Mouse (Mus musculus): ENCODE measurements at regions not wholly inside any gene's neighbourhood (a gene's known extent, or its start where the extent isn't known, plus 50 kb on each side); places are given as distances from the start of the nearest gene placed in this dataset.

DNA sequence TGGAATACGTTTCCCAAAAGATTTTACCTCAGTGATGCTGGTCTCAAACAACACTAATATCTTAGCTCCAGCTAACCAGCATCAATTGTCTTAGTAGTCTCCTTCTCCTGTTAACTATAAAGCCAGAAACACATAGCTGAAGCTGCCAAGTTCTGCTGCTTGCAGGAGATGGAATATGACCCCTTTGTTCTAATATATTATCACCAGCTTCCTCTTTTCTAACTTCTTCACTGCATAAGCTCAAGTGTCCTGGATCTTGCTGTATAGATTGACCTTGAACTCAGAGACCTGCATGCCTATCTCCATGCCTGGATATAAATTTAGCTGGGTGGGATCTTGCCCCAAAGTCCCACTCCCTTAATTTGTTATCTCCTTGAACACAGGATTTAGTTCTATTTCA lies 94.8 kb downstream of the Rbm46 start:
- DNase-seq = no peak

DNA sequence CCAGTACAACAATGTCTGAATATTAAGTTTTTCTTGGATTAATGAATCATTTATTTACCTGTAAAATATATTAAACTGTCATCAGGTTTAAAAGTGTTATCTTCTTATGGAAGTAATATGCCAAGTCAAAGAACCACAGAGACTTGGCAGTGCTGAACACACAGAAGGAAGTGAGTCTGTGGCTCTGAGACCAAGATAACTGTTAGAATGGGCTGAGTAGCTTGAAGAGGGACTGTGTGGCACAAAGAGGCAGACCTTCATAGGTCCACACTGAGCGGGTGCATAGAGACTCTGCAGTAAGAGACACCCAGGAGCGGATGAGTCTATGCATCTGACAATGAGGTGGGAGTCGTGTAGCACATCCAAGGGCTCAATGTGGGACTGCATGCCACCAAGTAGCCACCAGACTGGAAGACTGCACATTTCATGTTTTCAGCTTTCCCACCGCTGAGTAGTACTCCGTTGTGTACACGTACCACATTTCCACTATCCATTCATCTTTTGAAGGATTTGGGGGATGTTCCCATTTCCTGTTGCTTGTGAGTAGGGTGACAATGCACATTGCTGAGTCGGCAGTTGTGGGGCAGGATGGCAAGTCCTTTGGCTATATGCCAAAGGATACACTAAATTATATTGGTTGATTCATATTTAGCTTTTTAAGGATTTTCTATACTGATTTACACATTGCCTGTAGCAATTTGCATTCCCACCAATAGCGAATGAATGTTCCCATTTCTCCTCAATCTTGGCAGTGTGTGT lies 105.6 kb downstream of the Rbm46 start:
- no peak for DNase-seq

DNA sequence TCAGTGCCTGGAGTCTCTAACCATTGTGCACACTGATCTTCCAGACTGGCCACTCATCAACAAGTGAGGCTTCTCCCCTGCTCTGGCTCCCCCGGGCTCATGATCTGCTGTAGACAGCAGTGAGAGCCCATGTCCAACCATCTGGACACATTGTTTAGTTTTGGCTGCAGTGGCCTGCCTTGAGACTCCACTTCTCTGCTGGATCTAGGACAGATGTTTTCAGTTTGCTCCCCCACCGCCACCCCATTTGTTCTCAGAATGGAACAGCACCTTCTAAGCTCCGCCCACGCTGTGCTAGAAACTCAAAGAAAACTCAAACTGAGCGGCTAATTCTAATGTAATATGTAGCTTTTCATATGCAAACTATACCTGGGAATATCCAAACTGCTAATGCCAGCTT lies 108.8 kb downstream of the Rbm46 start:
- DNase-seq = no peak

DNA sequence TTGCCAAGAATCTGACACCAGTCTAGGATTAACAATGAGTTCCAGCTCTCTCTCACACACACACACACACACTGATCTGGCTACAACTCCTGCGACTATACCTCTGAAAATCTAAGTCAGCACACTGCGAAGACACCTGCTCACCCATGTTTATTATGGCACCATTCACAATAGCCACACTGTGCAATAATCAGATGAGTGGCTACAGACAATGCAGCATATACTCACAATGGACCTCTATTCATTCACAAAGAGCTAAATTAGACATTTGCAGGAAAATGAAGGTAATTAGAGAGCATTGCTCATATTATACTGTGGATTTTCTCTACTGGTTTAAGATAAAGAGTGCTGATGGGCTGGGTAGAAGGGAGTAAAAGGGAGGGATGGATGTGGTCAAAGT lies 116.3 kb downstream of the Rbm46 start:
- no peak for DNase-seq

DNA sequence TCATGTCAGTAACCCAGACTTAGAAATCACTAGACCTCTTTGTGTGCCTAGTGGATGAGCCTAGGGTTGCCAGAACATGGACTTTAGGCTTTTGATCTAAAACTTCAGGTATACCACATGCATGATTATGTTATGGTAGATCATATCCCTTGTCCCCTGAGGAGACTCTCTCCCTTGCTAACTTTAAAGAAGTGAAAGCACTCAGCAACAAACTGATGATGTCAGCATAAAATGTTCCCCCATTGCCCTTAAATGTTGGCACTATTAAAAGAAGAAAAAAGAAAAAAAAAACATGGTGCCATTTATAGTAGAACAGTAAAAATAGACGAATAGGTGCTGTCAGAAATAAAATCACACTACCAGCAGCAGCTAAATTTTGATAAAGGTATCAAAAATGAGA lies 117.3 kb downstream of the Rbm46 start:
- no peak for DNase-seq

DNA sequence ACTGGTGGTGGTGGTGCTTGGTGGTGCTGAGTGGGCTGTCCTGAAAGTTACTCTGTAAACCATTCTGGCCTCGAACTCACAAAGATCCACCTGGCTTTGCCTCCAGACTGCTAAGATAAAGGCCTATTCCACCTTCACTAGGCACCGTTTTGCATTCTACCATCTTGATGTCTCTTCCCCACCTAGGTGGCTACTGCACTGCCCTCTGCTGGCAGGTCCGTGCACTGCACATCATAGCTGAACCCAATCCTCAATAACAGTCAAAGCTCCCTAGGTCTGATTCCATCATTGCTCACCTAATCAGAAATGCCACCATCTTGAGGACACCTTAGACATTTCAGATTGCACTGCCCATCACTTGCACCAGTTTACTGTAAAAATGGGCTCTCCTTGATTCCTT lies 150.7 kb downstream of the Rbm46 start:
- DNase-seq = peak; percentile 62

DNA sequence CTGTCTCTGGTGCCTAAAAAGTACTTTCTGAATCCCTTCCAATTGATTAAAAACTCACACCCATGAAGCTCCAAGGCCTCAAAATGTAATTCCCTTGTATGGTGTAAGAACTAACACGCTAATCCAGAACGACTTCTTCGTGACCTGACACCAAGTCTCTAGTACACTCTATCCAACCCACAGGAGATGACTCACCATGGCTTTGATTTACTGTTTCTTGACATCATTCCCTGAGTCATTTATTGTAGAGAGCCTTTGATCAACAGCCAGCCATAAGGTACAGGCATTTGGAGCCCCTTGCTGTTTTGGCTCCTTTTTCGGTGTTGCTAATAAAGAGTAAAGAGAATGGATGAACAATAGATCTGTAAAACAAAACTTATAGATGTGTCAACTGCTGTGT lies 159.7 kb upstream of the Npy2r start:
- DNase-seq = no peak

DNA sequence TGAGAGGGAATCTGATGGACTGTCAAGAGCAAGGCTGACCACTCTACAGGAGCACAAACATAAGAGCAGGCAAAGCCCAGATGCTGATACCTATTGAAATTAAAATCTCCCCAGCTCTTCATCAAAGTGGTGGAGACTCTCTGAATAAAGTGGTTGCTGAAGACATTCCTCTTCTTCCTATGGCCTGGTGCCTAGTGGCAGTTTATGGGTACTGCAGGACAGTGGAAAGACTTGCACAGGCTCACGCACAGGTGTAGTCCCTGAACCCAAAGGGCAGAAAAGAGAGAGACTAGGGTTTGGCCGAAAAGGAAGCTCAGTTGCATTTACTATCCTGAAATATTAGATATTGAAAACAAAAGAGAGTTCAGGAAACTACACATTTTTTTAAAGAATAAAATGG lies 144.2 kb upstream of the Npy2r start:
- DNase-seq = no peak

DNA sequence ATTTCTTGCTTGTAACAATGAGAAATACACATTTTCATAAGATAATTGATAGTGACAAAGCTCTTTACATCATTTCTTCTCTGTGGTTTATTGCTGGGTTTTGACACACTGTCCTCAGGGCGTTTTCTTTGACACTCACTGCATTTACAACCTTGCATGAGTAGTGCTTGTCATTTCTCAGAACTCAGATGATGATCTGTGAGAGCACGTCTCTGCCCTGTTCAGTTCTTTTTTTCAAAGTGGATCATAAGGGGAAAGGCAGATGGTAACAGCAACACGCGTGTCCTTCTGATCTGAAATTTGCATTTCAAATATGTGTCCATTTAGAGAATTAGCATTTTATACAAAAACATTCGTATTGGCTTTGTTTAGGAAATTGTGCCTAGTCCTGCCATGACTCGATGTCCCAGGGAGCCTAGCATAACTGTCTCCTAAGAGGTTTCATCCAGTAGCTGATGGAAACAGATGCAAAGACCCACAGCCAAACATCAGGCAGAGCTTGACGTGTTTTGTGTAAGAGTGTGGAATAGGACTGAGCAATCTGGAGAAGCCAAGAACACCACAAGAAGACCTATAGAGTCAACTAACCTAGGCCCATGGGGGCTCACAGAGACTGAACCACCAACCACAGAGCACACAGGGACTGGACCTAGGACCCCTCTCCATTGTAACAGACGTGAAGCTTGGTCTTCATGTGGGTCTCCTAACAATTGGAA lies 108.4 kb upstream of the Npy2r start:
- no peak for DNase-seq

DNA sequence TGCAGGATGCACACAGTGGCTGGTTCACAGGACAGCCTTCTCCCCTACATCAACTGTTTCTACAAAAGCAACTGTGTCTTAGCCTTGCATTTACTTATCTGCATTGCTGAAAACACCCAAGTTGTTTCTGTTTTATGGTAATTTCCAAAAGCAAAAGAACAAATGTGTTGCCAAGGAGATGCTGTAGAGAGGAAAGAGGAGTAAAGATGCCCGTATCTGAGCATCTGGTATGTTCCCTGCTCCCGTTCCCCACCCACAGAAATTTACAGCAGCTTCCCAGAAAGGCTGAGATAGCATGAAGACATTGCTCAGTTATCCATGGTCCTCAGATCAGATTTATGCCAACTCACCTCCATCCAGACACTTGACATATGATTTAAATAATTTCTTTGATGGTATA lies 104.5 kb upstream of the Npy2r start:
- DNase-seq = no peak

DNA sequence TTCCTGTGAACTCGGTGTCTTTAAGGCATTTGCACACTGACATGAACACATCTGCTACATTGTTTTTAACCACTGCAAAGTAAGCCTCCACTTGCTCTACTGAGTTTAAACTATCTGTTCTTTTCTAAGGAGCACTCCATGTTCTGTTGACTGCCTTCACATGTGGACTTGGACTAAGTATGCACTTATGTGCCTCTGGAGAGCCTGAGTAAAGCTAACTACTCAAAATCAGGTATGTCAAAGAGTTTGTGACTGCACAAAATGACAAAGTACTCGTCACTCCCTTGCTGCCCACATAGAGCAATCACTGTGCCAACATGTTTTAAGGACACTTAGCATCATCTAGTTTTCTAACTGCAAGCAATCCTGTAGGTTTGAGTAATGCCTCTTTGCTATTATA lies 92.2 kb upstream of the Npy2r start:
- no peak for DNase-seq

DNA sequence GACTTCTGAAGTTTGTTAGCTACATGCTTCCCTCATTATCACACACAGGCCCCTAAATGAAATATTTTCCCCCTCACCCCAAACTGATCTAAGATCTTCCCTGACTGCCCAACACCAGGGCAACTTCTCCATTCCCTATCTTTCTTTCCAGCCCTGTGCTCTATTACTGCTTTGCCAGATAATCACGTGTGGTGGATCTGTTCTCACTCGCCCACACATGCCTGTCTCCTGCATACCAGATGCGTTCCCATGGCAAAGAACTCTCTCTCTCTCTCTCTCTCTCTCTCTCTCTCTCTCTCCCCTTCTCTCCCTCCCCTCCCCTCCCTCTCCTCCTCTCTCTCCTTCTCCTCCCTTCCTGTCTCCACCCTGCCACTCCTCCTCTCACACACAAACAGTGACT lies 88.8 kb upstream of the Npy2r start:
- no peak for DNase-seq

DNA sequence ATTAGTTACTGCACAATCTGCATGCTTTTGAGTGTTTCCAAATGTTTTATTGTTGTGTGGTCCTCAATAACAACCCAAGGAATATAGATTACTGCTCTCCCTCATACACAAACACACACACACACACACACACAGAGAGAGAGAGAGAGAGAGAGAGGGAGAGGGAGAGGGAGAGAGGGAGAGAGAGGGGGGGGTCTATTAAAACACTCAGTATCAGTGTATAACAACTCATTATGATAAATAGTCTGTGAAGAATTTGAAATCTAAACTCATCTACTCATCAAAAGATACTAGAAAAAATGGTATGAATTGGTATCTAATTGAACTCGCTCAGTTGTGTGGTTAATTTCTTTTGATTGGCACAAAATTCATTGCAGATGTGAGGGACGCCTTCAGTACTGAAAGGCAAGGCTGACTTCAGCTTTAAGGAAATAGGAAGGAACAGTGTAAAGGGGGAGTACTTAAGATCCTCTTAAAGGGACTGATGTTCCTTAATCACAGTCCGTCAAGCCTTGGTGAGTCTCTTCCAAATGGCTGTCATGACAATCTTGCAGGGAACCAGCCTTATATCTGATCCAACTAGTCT lies 72.6 kb upstream of the Npy2r start:
- DNase-seq = no peak

DNA sequence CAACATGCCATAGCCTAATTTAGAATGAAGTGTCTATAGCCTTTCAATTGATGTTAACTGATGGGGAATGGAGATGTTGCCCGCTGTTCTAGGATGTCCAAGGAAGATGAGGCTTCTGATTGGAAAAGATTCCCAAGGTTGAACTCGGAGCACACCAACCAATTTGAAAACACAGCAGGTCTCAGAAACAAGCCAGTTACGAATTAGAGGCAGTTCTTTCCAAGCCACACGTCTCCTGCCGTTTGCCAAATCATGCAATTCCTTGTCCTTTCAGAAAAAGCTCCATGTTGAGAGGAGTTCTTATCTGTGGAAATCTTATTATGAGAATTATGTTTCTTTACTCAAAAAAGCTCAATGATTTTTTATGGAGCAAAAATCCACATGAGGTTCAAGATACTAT lies 71.5 kb upstream of the Npy2r start:
- DNase-seq = no peak

DNA sequence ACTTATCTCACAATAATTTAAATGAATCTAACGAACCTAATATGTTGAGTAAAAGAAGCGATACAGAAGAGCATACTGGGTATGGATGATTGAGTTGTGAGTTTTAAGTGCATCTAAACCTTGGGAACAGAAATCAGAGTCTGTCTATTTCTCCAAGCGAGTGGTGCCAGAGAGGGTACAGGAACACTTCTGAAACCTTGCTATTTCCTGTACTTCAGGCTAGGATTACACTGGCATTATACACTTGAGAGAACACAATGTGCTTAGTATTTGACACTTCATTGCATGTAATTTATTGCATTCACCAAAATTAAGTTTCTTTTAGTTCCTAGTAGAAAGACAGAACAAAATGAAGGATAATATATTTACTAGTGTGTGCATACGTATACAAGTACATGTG lies 54.0 kb upstream of the Npy2r start:
- DNase-seq = no peak

DNA sequence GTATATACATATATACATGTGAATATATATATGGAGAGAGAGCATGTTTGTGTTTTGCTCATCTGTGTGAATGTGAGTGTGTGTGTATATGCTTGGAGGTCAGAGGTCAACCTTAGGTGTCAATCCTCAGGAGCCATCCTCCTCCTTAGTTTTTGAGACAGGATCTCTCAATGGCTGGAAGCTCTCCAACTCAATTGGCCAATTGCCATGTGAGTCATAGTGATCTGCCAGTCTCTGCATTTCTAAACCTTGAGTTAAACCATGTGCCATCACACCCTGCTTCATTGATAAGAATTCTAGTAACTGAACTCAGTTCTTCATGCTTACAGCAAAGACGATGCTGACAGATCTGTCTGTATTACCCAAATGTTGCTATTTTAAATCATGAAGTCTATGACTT lies 50.8 kb upstream of the Npy2r start:
- no peak for DNase-seq
